Mouse (Mus musculus) embryo, embryonic 11 days (tissue): ENCODE data around the gene Zfp617.
A peak's percentile ranks its signal among the peaks of the same experiment; 100 is the strongest.
"Not testable (repeated sequence)": the region's sequence is repeated elsewhere in the genome, so short reads cannot be mapped to it uniquely, and the experiment has no call there.

Source experiments
- DNase-seq: peaks from one replicate; pipeline ENCODE4 v3.0.0-alpha.2; 2015

The Zfp617 gene

DNA sequence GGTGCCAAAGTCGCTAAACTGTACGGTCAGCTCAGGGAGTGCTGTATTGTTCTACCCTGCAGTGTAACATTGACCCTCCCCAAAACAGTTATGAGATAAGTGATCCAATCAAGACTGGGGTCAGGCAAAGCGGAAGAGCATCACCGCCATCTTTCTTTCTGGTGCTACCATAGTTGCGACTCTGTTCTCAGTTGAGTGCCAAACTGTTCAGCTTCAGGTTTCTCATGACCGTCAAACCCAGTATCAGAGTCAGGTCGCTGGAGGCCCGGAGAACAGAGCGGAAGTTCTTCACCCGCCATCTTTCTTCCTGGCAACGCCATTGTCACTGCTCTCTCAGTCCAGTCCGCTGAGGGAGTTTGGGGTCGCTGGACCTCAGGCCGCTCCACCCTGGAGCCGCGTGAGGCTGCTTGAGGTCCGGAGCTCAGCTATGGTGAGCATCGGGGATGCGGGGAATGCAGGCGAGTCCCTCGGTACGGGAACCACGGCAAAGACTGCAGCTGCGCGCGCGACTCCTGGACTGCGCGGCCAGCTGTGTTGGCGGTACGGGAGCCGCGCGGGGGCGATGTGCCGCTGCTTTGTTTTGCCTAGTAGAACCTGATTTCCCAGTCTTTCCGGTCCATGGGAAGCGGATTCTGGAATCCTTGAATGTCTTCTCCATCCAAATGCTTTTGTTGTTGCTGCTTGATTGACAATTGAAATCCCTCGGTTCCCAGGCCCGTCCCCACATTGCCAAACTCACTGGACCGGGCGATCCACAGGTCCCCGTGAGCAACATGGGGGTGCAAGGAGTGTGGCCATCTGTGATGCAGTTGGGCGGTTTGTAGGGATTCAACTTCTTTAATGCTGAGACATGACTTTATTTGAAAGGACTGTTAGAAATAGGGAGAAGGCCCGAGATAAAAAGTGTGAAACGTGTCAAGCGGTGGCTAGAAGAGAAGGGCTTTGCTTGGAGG, at the start of gene Zfp617, which contains the start of gene Zfp882:
Gene Zfp617 (plus strand): TSS at position 327 of the 953 bp plus-strand sequence.
Gene Zfp882 (plus strand): TSS at position 300 of the 953 bp plus-strand sequence.
- DNase-seq: peak; percentile 89

DNA sequence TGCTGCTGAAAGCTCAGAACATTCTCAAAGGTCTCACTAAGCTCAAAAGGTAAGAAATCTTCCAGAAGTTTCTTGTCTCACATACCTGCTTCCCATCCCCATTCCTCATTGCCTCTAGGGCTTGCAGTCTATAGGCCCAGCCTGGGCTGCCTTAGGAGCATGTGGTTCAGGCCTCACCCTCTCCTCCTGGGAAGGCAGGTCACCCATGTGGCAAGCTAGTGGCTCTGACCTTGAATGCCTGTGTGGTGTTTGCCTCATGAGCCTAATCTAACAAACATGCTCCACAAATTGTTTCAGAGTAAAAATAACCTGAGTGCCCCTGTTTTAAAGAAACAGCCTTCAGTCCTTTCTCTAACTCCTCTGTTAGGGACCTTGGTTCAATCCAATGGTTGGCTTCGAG, 46.9 kb upstream of the Zfp617 start:
- DNase-seq: not testable (repeated sequence)

DNA sequence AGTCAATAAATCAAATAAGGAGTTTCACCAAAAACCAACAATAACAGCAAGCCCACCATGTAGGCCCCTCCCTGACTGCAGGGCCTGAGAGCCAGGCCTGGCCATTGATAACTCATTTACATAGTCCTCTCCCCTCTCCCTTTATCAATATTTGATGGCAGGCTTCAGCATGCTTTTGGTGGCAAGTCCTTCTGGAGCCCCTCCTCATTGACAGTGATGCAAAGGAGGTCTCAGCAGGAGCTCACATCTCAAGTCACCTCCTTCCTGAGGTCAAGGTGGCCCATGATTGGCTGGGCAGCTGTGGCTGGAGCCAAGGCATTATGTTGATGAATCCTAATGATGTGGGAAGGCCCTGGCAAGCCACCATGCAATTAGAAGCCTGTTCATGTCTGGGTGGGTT, 46.4 kb upstream of the Zfp617 start:
- not testable (repeated sequence) for DNase-seq

DNA sequence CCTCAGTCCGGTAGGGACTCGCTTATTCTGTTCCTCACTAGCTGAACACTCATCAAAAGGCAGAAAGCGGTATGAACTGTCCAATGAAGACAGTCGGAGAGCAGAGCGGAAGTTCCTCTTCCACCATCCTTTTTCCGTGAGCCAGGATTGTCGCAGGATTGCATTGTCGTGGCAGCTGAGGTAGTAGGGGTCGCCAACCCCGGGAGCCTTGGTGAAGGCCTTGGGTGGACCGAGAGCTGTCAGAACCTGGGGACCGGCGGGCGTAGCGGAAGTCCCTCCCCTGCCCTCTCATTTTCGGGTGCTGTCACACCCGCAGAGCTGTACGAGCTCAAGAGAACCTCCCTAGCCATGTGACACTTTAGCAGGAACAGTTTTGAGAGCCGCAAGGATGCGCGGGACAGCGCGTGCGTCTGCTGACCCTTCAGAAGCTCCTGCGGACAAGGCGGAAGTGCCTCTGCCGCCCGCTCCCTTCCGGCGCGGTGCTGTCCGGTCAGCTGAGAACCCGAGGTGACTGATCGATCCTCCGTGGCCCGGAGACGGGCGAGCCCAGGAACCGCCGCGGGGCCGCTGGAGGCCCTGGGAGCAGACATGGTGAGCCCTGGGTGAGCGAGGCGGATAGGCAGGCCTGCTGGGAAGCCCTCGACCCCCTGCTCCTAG, 26.7 kb upstream of the Zfp617 start, which contains the start of gene Zfp709:
Gene Zfp709 (plus strand): TSS at position 402 of the 657 bp plus-strand sequence.
- peak; percentile 82 for DNase-seq

DNA sequence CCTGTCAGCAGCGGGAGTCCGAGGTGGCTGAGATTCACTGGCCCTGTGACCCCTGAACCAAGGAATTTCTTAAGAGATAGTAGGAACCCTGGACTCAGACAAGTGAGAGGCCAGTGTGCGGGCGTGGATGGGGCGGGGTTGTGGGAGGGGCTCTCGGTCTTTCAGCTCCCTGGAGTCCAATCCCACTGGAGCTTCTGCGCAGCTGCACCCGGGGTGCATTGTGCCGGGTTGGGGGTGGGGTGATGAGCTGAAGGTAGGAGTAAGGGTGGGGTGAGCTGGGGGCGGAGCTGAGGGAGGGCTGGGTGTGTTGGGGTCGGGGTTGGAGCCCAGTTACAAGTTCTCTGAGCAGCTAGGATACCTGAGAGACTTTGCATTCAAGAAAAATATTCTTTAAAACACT, 7.8 kb upstream of the Zfp617 start:
- DNase-seq: not testable (repeated sequence)

DNA sequence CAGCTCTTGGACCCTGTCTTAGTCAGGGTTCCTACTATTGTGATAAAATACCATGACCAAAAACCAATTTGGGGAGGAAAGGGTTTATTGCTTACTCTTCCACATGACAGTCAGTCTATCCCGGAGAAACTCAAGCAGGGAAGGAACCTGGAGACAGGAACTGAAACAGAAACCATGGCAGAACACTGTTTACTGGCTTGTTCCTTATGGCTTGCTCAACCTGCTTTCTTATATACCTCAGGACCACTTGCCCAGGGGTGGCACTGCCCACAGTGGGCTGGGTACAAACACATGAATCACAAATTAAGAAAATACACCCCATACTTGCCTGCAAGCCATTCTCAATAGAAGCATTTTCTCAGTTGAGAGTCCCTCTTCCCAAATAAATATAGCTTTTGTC, 5.4 kb upstream of the Zfp617 start:
- DNase-seq: not testable (repeated sequence)

DNA sequence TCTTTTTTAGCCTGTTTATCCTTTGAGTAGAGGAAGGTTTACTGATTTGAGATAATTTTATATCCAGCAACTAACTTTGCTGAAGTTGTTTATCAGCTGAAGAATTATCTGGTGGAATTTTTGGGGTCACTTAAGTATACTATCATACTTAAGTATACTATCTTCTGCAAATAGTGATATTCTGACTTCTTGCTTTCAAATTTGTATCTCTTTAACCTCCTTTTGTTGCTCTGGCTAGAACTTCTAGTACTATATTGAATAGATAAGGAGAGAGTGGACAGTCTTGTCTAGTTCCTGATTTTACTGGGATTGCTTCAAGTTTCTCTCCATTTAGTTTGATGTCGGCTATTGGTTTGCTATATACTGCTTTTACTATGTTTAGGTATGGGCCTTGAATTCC, 1.6 kb upstream of the Zfp617 start:
- DNase-seq: no peak

DNA sequence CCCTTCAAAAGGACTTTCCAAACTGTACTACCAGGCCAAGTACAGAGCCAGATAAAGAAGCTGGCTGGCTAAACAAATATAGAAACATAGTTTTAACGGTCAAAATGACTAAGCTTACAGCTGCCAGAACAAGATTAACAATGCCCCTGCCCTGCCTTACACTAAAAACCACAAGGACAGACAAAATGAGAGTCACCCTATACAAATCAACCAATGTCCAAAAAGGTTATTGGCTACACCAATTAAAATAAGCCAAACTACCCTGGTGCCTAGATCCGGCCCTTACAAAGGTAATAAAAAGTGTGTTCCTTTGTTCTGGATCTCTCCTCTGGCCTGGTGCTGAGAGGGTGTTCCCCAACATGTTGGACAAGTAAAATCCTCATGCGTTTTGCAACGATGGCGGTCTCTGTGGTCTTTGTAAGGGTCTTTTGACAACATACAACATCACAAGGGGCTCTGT, 607 bp upstream of the Zfp617 start:
- DNase-seq: no peak

DNA sequence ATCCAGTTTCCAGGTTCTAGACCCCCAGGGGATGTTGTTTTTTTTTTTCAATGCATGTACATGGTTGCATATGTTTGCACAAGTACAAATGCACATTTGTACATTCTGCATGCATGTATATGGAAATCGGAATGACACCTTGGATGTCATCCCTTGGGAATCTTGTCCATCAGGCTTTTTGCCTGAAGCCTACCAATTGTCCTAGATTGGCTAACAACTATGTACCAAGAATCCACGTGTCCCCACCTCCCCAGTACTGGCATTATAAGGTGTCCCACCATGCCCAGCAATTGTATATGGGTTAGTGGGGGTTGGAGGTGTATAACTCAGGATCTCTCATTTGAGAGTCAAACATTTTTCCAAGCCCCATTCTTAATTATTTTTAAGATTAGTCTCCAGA, 3.9 kb downstream of the Zfp617 start:
- no peak for DNase-seq

DNA sequence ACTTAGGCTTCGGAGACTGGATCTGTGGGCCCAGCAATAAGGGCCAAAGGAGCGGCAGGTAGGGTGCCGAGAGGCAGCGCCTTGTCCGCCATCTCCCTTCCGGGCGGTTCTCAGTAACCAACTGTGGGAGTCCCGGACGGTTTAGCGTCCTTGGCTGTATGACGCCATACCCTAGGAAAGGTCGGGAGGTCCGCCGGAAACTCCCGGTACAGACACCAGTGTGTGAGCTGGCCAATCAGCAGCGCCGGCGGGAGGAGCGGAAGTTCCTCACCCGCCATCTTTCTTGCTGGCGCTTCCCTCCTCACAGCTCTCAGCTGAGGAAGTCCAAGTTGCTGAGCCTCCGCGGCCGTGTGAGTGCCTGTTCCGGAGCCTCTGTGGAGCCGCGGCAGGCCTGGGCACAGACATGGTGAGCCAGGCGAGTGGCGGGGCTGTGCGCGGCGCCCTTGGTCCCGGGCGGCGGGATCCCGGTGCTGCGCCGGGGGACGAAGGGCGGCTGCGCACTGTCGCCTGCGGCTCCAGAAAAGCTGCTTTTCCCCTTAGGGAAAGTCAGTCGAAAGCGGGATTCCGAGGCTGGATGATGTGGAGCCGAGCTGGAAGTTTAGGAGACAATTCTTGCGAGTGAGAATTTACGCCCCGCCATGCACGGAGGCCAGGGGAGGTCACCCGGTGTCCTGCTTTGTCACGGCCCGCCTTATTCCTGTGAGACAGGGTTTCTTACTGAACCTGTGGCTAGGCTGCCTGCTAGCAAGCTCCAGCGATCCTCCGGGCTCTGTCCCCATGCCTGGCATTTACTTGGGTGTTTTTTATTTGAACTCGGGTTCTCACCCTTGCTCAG, 14.3 kb downstream of the Zfp617 start:
- DNase-seq: peak; percentile 96

DNA sequence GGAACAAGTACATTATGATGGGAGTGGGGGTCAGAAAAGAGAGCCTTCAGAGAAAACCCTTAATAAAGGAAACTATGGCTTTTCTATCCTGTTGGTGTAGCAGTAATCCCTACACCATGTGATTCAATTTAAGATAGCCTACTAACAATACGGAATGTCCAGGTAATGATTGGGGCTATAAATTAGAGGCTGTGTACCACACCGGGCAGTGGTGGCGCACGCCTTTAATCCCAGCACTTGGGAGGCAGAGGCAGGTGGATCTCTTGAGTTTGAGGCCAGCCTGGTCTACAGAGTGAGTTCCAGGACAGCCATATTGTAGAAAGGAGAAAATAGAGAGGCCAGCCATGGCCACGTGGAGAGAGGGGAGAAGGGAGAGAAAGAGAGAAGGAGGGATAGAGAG, 17.4 kb downstream of the Zfp617 start:
- no peak for DNase-seq

DNA sequence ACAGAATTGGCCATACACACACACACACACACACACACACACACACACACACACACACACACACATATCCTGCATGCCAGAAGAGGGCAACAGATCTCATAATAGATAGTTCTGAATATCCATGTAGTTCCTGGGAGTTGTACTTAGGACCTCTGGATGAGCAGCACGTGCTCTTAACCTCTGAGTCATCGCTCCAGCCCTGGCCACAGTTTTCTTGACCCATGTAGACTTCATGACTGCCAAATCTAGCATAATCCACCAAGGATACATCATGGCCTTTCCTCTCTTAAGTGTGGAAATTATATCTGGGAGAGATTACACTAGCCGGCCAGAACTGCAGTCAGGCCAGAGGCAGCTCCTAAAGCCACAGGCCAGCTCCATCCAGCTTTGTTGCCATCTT, 18.1 kb downstream of the Zfp617 start:
- no peak for DNase-seq

DNA sequence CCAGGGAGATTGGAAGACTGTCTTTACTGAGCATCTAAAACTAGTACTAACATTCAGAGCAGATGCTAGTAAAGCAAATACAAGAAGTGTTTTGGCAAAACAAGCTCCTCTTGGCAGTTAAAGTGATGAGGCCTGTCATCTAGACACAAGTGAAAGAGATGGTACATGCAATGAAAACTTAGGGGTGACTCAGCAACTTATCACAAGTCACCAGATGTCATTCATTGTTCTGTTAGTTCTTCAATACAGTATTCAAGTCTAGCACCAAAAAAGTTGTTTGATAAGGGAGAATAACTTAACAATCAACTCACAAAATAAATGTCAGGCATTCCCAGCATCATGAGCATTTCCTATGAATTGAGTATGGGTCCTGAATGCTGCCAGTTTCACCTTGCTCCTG, 19.3 kb downstream of the Zfp617 start:
- DNase-seq: no peak

DNA sequence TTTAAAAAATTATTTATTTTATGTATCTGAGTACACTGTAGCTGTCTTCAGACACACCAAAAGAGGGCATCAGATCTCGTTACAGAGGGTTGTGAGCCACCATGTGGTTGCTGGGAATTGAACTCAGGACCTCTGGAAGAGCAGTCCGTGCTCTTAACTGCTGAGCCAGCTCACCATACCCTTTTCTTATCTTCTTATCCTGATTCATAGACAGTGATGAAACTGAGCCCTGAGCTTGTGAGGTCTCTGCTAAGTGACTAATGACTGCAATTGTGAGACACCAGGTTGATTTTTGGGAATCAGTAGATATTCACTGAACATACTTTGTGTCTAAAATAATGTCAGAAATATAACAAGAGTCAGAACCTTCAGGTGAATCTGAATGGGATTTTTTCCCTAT, 29.6 kb downstream of the Zfp617 start:
- not testable (repeated sequence) for DNase-seq

DNA sequence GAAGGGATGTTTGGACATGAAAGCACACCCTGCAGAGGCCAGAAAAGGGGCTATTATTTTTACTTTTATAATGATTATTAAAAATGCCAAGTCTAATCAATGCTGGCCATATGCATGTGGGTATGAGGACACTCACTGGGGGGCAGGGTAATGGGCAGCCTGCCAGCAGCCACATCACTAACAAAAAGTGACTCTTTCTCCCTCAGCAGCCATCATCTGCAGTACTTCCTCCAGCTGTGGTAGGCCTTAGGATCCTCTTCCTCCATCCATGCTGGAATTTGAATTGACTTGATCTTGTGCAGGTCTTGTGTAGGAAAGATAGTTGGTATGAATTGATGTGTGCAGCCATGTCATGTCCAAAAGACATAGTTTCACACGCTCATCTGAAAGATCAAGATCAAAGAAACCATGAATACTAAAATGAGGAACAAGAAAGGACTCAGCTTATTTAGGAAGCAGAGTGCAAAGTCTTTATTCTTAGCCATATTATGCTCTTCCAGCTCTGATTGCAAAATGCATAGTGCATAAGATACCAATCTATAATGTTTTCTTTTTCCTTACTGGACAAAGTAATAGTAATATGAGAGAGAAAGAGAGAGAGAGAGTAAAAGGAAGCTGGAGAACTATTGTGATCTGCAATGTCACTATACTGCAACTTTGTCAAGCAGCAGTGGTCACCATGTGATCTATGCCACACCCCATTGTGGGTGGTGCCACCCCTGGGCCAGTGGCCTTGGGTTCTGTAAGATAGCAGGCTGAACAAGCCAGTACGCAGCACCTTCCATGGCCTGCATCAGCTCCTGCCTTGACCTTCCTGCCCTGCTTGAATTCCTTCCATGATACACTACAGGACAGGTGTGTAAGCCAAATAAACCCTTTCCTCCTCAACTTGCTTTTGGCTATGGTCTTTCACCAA, 32.1 kb downstream of the Zfp617 start:
- DNase-seq: no peak

DNA sequence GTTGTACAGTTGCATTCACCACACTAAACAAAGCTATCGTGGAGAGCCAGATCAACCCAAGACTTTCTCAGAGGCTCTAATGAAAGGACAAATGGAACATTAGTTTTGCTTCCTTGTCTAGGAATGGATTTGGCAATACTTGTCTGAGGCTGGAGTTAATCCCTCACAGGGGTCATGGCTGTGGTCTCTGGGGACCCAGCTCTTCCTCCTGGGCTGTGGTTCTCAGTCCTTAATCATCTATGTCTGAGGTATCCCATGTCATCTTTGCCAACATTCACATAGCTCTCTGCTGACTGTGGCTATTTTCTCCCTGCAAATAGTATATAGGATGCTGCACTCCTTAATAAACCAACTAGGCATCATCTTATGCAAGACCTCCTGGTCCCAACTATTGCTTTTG, 33.3 kb downstream of the Zfp617 start:
- DNase-seq: no peak

DNA sequence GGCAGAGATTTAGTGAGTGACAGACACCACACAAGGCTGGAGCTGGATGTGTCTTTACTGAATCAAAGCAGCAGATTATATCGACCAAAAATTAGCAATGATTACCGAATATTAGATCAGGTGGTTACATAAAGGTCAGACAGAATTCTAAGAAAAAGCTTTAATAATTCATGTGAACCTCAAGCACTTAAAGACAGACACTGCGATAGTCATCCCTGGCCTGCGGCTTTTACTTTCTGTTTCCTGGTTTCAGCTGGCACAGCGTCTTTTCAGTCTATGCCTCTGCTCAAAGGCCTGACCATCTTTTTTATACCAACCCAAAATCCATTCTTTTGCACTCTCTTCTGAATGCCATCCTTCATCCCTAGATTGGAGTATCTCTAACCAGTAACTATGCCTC, 40.2 kb downstream of the Zfp617 start:
- no peak for DNase-seq

DNA sequence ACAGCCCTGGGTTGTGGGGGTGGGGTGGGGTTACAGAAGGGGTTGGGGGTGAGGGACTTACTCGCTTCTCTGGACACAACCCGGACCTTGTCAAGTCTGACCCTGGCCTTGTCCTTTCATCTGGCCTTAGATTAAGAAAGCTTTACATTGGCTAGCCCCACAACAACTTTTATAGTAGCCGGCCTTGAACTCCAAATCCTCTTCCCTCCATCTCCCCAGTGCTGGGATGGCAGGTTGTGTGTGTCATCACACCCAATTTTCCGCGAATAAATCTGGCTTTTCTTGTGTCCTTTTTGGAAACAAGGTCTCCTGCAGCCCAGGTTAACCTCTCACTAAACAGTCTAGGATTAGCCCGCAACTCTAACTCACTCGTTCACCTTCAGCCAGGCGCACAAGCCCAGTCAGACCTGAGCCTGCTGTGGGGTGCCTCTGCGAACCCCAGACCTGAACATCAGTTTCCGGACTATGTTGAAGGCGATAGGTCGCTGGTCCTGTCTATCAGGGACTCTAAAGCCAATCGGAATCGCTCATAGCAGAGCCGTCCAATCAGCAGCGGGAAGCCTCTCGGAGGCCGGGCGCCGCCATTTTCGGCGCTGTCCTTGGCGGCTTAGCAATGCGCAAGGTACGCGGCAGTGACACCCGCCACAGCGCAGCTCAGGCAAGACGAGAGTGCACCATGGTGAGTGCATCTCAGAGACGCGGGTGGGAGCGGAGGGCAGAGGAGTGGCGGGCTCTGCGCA, 42.2 kb downstream of the Zfp617 start, which contains the start of gene Zfp961:
Gene Zfp961 (plus strand): TSS at position 557 of the 740 bp plus-strand sequence.
- peak; percentile 98 for DNase-seq

DNA sequence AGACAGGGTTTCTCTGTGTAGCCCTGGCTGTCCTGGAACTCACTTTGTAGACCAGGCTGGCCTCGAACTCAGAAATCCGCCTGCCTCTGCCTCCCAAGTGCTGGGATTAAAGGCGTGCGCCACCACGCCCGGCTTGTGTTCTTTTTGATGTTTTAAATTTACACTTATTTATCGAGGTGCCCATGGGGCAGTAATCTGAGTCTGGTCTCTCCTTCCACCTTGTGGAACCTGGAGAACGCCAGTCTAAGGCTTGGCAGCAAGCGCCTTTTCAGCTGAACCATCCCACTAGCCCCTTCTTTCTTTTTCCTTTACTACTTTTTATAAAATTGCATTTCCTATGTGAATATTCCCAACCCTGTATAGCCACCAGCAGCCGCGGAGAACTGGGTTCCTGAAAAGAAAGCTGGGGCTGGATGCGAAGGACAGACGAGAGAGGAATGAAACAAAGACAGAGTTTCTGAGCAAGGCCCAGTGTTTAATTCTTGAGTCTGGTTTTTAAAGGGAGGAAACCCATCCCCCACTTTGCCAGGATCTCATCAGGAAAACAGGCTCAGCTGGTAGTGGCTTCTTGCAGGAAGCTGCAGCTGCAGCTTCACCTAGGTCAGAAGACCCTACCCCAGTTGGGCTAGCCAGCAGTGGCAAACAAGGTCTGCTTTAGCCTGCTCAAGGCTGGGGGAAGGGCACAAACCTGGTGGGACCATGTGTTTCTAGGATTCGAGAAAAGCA, 43.2 kb downstream of the Zfp617 start:
- peak; percentile 33 for DNase-seq

DNA sequence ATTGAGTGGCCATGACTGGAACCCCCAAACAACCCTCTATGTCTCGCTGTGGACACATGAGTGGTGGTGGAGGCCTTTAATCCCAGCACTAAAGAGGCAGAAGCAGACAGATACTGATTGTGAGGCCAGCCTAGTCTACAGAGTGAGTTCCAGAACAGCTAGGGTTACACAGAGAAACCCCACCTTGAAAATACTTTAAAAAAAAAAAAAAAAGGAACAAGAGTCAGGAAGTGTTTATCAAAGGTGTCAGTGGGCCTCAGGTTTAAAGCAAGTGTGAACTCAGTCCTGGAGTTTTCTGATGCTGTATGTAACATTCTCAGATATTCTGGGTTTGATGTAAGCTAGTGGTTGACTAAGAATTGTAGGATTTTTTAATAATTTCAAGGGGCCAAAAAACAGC, 44.1 kb downstream of the Zfp617 start:
- DNase-seq: no peak
